In genomic region chr7:16402968-16403948, GRCm38 (mm10) we compare ENCODE assay signal across 8 mouse cellular contexts. TPM values are rescaled to one million over a fixed set of nuclear protein-coding genes. Genes with fewer than 3 reads are reported as not detected.
A peak's percentile ranks its signal among the peaks of the same experiment; 100 is the strongest.
DNase-seq lines count a peak whose midpoint lies in the region; ATAC-seq and TF ChIP-seq lines count a peak whose summit lies in the region.

No protein-coding gene starts in this region.

- intact Hi-C loops in left cerebral cortex, postnatal 10 days (cut with DNase I) = loop anchor here (5.0 to 10.0 kb wide), 2 partner anchors 209 to 332 kb away; partner anchors contain the start of genes Ap2s1 and Arhgap35

- no peak for DNase-seq in kidney, postnatal 36 days
- peak; percentile 68 for DNase-seq in c-Kit-positive CD71-positive TER-119-positive erythroid progenitor cells, embryonic 14.5 days (ENCODE audit: low spot score)
- peak; percentile 44 for DNase-seq in heart, postnatal 0 days (ENCODE audit: low spot score)
- no peak for DNase-seq in urinary bladder, postnatal 25 days (ENCODE audit: low spot score)
- DNase-seq in left cerebral cortex, postnatal 10 days (ENCODE audit: extremely low spot score in 1 of 2, low spot score in 2 of 2) = no peak

- H3K27me3 ChIP-seq in kidney, embryonic 16.5 days (ENCODE audit: insufficient read depth, low read length) = no peaks in the 10 kb centered on the region
- H3K27me3 ChIP-seq in heart, postnatal 0 days (ENCODE audit: control insufficient read depth, insufficient read depth, low read length) = no peaks in the 10 kb centered on the region
- no peaks in the 10 kb centered on the region for H3K27me3 ChIP-seq in liver, embryonic 15.5 days
- H3K27me3 ChIP-seq in neural tube, embryonic 13.5 days = no peaks in the 10 kb centered on the region

- no peak for ATAC-seq in kidney, embryonic 16.5 days (ENCODE audit: low FRiP score, low TSS enrichment)
- no peak for ATAC-seq in heart, postnatal 0 days (ENCODE audit: insufficient read depth, low read depth)
- no peak for ATAC-seq in liver, embryonic 15.5 days (ENCODE audit: insufficient read depth)
- ATAC-seq in neural tube, embryonic 13.5 days (ENCODE audit: low read depth) = no peak

- H3K36me3 ChIP-seq in kidney, embryonic 16.5 days (ENCODE audit: insufficient read depth, low read length) = no peaks in the 10 kb centered on the region
- no peaks in the 10 kb centered on the region for H3K36me3 ChIP-seq in heart, postnatal 0 days (replicated peaks; ENCODE audit: control insufficient read depth, insufficient read depth, low read length)
- H3K36me3 ChIP-seq in liver, embryonic 15.5 days (replicated peaks) = peaks cover 9% of the 10 kb centered on the region; the same call in 1 of the 2 replicates
- no peaks in the 10 kb centered on the region for H3K36me3 ChIP-seq in neural tube, embryonic 13.5 days

- peak overlapping the region; percentile 89 for H3K4me3 ChIP-seq in kidney, embryonic 16.5 days (ENCODE audit: low read length)
- H3K4me3 ChIP-seq in heart, postnatal 0 days (ENCODE audit: low read depth, low read length) = peak overlapping the region; percentile 92
- peak overlapping the region; percentile 83 for H3K4me3 ChIP-seq in liver, embryonic 15.5 days (replicated peaks)
- peak overlapping the region; percentile 93 for H3K4me3 ChIP-seq in neural tube, embryonic 13.5 days

- no peak for TF ChIP-seq EP300 in heart, postnatal 0 days (IDR thresholded peaks at IDR 0.05; ENCODE audit: low read depth)

- peak overlapping the region; percentile 100 for H3K27ac ChIP-seq in kidney, embryonic 16.5 days (ENCODE audit: low read length)
- peak overlapping the region; percentile 100 for H3K27ac ChIP-seq in heart, postnatal 0 days (ENCODE audit: low read depth)
- peak overlapping the region; percentile 99 for H3K27ac ChIP-seq in liver, embryonic 15.5 days (replicated peaks)
- H3K27ac ChIP-seq in neural tube, embryonic 13.5 days (replicated peaks) = peak overlapping the region; percentile 100

- peaks cover 39% of the 10 kb centered on the region for H3K4me1 ChIP-seq in kidney, embryonic 16.5 days (ENCODE audit: insufficient read depth, low read length)
- peaks cover 32% of the 10 kb centered on the region for H3K4me1 ChIP-seq in heart, postnatal 0 days (ENCODE audit: control insufficient read depth, insufficient read depth)
- H3K4me1 ChIP-seq in liver, embryonic 15.5 days (replicated peaks) = peaks cover 60% of the 10 kb centered on the region
- peaks cover 46% of the 10 kb centered on the region for H3K4me1 ChIP-seq in neural tube, embryonic 13.5 days (replicated peaks)

- WGBS in kidney, embryonic 16.5 days = 26% methylated on average over 21 of the region's 21 CpGs
- 24% methylated on average over 21 of the region's 21 CpGs for WGBS in heart, postnatal 0 days
- WGBS in liver, embryonic 15.5 days (ENCODE audit: insufficient replicate concordance) = 13% methylated on average over 21 of the region's 21 CpGs
- WGBS in neural tube, embryonic 13.5 days = 20% methylated on average over 21 of the region's 21 CpGs

- TF ChIP-seq CTCF in heart, postnatal 0 days (IDR thresholded peaks at IDR 0.05; ENCODE audit: low read depth) = no peak

- H3K9ac ChIP-seq in kidney, embryonic 16.5 days (replicated peaks; ENCODE audit: low read length) = peak overlapping the region; percentile 100
- peak overlapping the region; percentile 99 for H3K9ac ChIP-seq in heart, postnatal 0 days (replicated peaks; ENCODE audit: low read depth, low read length)
- peak overlapping the region; percentile 100 for H3K9ac ChIP-seq in liver, embryonic 15.5 days
- H3K9ac ChIP-seq in neural tube, embryonic 13.5 days = peak overlapping the region; percentile 100

- H3K9me3 ChIP-seq in kidney, embryonic 16.5 days (ENCODE audit: low read length) = no peaks in the 10 kb centered on the region
- no peaks in the 10 kb centered on the region for H3K9me3 ChIP-seq in heart, postnatal 0 days (replicated peaks; ENCODE audit: control insufficient read depth, low read length)
- no peaks in the 10 kb centered on the region for H3K9me3 ChIP-seq in liver, embryonic 15.5 days (replicated peaks)
- H3K9me3 ChIP-seq in neural tube, embryonic 13.5 days = no peaks in the 10 kb centered on the region

- peak overlapping the region; percentile 93 for H3K4me2 ChIP-seq in kidney, embryonic 16.5 days (replicated peaks; ENCODE audit: low read depth, low read length)
- H3K4me2 ChIP-seq in heart, postnatal 0 days (ENCODE audit: low read depth, low read length) = peak overlapping the region; percentile 94
- peak overlapping the region; percentile 86 for H3K4me2 ChIP-seq in liver, embryonic 15.5 days
- H3K4me2 ChIP-seq in neural tube, embryonic 13.5 days = peak overlapping the region; percentile 77

RNA-seq across cellular contexts. Expression of gene Zc3h4, which starts 2.5 kb away (rescaled TPM):
- 14.8 and 14.9 TPM in 2 replicates for polyA plus RNA-seq in kidney, embryonic 16.5 days (2015; fragmentation: Nextera tagmentation; extraction: Ambion mirVana)
- total RNA-seq in heart, postnatal 0 days (2014; rRNA removed; ENCODE audit: low replicate concordance) = 16.5 and 16.9 TPM in 2 replicates
- 4.4 and 5.0 TPM in 2 replicates for polyA plus RNA-seq in heart, postnatal 0 days (2015; fragmentation: Nextera tagmentation; extraction: Ambion mirVana)
- polyA plus RNA-seq in liver, embryonic 15.5 days (2015; fragmentation: Nextera tagmentation; extraction: Ambion mirVana) = 8.0 and 10.8 TPM in 2 replicates
- polyA plus RNA-seq in neural tube, embryonic 13.5 days (2015; fragmentation: Nextera tagmentation; extraction: Ambion mirVana) = 16.8 and 19.9 TPM in 2 replicates
- 10 to 100 TPM; 54.3 to 57.2 TPM for total RNA-seq in left cerebral cortex, postnatal 10 days (2021)

RNA-seq across cellular contexts. Expression of gene Sae1, which starts 15.7 kb away (rescaled TPM):
- polyA plus RNA-seq in kidney, embryonic 16.5 days (2015; fragmentation: Nextera tagmentation; extraction: Ambion mirVana) = 337 and 347 TPM in 2 replicates
- total RNA-seq in heart, postnatal 0 days (2014; rRNA removed; ENCODE audit: low replicate concordance) = 41.7 and 61.2 TPM in 2 replicates
- 101 and 102 TPM in 2 replicates for polyA plus RNA-seq in heart, postnatal 0 days (2015; fragmentation: Nextera tagmentation; extraction: Ambion mirVana)
- polyA plus RNA-seq in liver, embryonic 15.5 days (2015; fragmentation: Nextera tagmentation; extraction: Ambion mirVana) = 97.7 and 98.0 TPM in 2 replicates
- 264 and 281 TPM in 2 replicates for polyA plus RNA-seq in neural tube, embryonic 13.5 days (2015; fragmentation: Nextera tagmentation; extraction: Ambion mirVana)
- total RNA-seq in left cerebral cortex, postnatal 10 days (2021) = 100 to 1,000 TPM; 114 to 118 TPM

RNA-seq across cellular contexts. Expression of gene Tmem160, which starts 49.3 kb away (rescaled TPM):
- polyA plus RNA-seq in kidney, embryonic 16.5 days (2015; fragmentation: Nextera tagmentation; extraction: Ambion mirVana) = 50.7 and 54.6 TPM in 2 replicates
- 94.2 and 123 TPM in 2 replicates for total RNA-seq in heart, postnatal 0 days (2014; rRNA removed; ENCODE audit: low replicate concordance)
- polyA plus RNA-seq in heart, postnatal 0 days (2015; fragmentation: Nextera tagmentation; extraction: Ambion mirVana) = 153 and 154 TPM in 2 replicates
- polyA plus RNA-seq in liver, embryonic 15.5 days (2015; fragmentation: Nextera tagmentation; extraction: Ambion mirVana) = 28.8 and 30.4 TPM in 2 replicates
- polyA plus RNA-seq in neural tube, embryonic 13.5 days (2015; fragmentation: Nextera tagmentation; extraction: Ambion mirVana) = 54.6 and 59.0 TPM in 2 replicates
- 10 to 100 TPM; 96.3 to 98.3 TPM for total RNA-seq in left cerebral cortex, postnatal 10 days (2021)

Comparison
In these comparisons a context has a peak if more than half of its experiments do, and no peak if none do; other contexts are left out.
1. DNase-seq: peak in c-Kit-positive CD71-positive TER-119-positive erythroid progenitor cells, embryonic 14.5 days (single experiment) and heart, postnatal 0 days (single experiment); none in kidney, postnatal 36 days (0 of 2), urinary bladder, postnatal 25 days (single experiment) and left cerebral cortex, postnatal 10 days (0 of 2).
2. Peak in every context shown above with its lines, with median percentiles within 50 percentile points of each other: H3K27ac ChIP-seq, H3K4me2 ChIP-seq, H3K4me3 ChIP-seq and H3K9ac ChIP-seq.